Mouse (Mus musculus) effector memory CD4-positive, alpha-beta T cell, adult 5 months (primary cell): Measurements from ENCODE around the gene Ppcdc. TPM values are rescaled to one million over a fixed set of nuclear protein-coding genes. Genes with fewer than 3 reads are reported as not detected.

Experiments used
- polyA plus RNA-seq: library from polyadenylated mRNA; unstranded; fragments of 100-300 nt; shearing (Covaris generic); gene quantifications from one replicate; pipeline ENCODE4 v1.2.1, GENCODE M21; 2017

Ppcdc gene
- 87.5 TPM for polyA plus RNA-seq

DNA sequence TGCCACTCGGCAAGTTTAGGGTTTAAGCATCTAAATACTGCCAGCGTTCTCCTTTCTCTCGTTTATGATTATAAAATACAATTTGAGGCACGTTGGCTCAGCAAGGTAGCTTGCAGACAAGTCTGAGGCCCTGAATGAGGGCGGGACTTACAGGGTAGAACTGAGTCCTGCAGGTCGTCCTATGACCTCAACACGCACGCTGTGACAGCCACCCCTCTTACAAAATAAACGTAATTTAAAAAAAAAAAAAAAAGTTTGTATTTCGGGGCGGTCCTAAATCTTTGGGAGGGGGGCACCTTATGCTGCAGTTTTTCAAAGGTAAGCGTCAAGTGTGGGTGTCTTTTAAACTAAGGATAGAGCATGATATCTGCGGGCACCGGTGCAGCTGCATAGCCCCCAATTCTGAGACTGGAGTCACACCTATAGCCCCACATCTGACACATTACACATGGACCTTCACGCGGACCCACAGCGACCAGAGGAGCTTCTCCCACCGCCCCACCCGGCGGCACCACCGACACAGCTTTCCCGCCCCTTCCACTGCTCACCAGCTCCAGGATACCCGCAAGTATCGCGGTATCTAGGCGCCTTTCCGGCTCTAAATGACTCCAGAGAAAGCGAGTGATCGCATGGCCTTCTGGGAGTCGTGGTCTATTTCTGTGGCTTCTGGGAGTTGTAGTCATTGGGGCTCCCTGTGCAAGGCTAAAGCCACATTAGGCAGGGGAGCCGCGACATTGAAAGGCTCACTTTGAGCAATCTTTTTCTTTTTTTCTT, at the start of gene Ppcdc:
Gene Ppcdc (minus strand): TSS at position 603 of the 774 bp plus-strand sequence.

DNA sequence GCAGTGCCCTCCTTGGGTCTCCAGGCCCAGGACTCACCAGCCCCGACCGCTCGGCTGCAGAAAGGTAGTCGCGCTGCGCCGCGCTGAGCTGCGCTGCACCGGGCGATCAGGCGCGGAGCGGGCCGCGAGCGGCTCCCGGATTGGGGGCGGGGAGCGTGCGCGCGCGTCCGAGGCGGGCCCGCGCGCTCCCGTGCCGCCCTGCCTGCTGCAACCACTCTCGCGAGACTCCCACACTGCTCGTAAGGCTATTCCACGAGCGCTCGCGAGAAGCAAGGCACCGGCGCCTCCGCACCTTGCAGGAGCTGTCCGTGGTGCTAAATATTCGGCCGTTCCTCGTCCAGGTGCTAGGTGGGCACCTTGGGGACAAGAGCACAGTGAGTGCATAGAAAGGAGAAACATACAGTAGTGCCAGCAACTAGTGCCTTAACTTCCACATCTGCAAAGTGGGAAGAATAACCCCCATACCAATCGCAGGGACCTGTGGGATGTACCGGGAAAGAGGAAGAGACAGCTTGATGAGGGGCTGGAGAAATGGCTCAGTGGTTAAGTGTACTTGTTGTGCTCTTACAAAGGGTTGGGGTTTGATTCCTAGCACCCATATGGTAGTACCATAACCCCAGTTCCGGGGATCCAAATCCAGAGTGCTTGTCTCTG, 28.1 kb upstream of the Ppcdc start, which contains the start of gene Scamp5:
Gene Scamp5 (minus strand): TSS at position 165 of the 654 bp plus-strand sequence.

Other genes with a start within 250 kb of the Ppcdc start
- not detected for gene Trcg1, start 203.6 kb downstream of the Ppcdc start, polyA plus RNA-seq
- 16.6 TPM for gene 1700017B05Rik, start 177.5 kb downstream of the Ppcdc start, polyA plus RNA-seq
- not detected for gene Scamp5, start 27.9 kb upstream of the Ppcdc start, polyA plus RNA-seq
- not detected for gene Rpp25, start 63.9 kb upstream of the Ppcdc start, polyA plus RNA-seq
- gene Cox5a, start 81.2 kb upstream of the Ppcdc start, polyA plus RNA-seq = 242 TPM
- 9.4 TPM for gene Fam219b, start 97.4 kb upstream of the Ppcdc start, polyA plus RNA-seq
- gene Mpi, start 112.6 kb upstream of the Ppcdc start, polyA plus RNA-seq = 8.4 TPM
- gene Scamp2, start 120.8 kb upstream of the Ppcdc start, polyA plus RNA-seq = 74.7 TPM
- 52.3 TPM for gene Ulk3, start 149.3 kb upstream of the Ppcdc start, polyA plus RNA-seq
- not detected for gene Cplx3, start 166.2 kb upstream of the Ppcdc start, polyA plus RNA-seq
- gene Lman1l, start 180.7 kb upstream of the Ppcdc start, polyA plus RNA-seq = not detected
- gene Csk, start 213.5 kb upstream of the Ppcdc start, polyA plus RNA-seq = 109 TPM
- gene Cyp1a2, start 243.6 kb upstream of the Ppcdc start, polyA plus RNA-seq = not detected
- gene Cyp1a1, start 247.8 kb upstream of the Ppcdc start, polyA plus RNA-seq = 0.14 TPM